Mouse (Mus musculus): Measurements from ENCODE around the gene Lsp1. TPM values are rescaled to one million over a fixed set of nuclear protein-coding genes. Genes with fewer than 3 reads are reported as not detected.

The Lsp1 gene
- polyA plus RNA-seq, 1 experiment from 2014 or later, result 11.1 TPM

DNA sequence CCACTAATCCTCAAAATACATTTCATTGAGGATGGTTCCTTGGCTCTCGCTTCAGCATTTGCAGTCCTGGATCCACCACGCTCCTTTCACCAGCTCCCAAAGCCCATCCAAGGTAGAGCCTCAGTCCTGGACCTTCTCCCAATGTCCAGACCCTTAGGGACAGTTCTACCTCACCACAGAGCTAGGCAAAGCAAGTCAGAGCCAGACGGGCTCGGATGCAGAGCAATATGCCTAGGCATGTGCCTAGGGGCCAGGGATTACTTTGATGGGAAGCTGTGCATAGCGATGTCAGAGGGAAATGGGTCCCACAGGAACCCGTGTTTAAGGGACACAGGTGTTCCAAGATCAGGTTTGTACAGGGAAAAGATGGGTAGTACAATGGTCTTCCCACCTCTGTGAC lies 15.3 kb upstream of the Lsp1 start:
- Histone ChIP-seq H3K4me2 (replicated peaks) (no peak overlapping the region), H3K27ac (replicated peaks) (no peak overlapping the region), H3K36me3 (no peaks in the 10 kb centered on the region), H3K9ac (replicated peaks) (no peak overlapping the region), H3K9me3 (no peaks in the 10 kb centered on the region), H3K27me3 (no peaks in the 10 kb centered on the region; the same call in 1 of the 2 replicates), H3K4me1 (no peaks in the 10 kb centered on the region), H3K4me3 (no peak overlapping the region)
- no peak for ATAC-seq (ENCODE audit: low FRiP score, low read depth)
- 89% methylated on average over 6 of the region's 6 CpGs for WGBS

DNA sequence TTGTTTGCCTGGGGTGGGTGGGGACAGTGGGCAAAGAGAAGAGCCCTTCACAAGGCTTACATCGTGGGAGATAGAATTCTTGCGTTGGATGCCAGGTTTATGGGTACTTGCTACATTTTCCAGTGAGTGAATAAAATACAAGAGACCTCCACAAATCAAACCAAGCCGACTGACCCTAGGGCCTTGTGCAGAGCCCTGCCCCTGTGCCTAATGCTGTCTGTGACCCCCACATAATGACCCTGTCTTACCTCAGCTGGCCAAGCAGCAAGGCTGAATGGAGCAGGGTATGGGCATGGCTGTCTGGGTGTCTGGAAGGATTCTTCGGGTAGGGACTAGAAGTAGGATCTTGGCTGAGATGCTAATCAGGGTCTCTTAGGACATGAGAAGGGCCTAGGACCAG lies 14.3 kb upstream of the Lsp1 start:
- Histone ChIP-seq H3K27me3 (no peaks in the 10 kb centered on the region), H3K4me1 (no peaks in the 10 kb centered on the region), H3K4me2 (replicated peaks) (no peak overlapping the region), H3K9me3 (no peaks in the 10 kb centered on the region), H3K27ac (replicated peaks) (no peak overlapping the region), H3K4me3 (no peak overlapping the region), H3K36me3 (no peaks in the 10 kb centered on the region), H3K9ac (replicated peaks) (no peak overlapping the region)
- no peak for ATAC-seq (ENCODE audit: low FRiP score, low read depth)
- 95% methylated on average over 4 of the region's 4 CpGs for WGBS

DNA sequence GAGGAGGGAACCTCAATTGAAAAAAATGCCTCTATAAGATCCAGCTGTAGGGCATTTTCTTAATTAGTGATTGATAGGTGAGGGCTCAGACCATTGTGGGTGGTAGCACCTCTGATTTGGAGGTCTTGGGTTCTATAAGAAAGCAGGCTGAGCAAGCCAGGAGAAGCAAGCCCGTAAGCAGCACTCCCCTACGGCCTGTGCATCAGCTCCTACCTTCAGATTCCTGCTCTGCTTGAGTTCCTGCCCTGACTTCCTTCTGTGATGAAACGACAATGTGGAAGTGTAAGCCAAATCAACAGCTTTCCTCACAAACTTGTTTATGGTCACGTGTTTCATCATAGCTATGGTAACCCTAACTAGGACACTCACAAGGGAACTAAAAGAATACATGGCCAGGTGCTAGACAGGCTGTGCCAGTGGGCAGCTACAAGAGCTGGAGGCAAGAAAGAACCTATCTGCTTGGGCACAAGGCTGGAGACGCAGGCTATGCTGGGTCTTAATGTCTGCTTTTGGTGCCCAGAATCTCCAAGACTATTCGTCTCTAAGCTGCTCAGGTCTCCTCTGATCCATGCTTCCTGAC lies 11.5 kb upstream of the Lsp1 start:
- Histone ChIP-seq H3K27ac (replicated peaks) (no peak overlapping the region), H3K4me2 (replicated peaks) (no peak overlapping the region), H3K36me3 (no peaks in the 10 kb centered on the region), H3K27me3 (no peaks in the 10 kb centered on the region), H3K4me3 (no peak overlapping the region), H3K9me3 (no peaks in the 10 kb centered on the region), H3K4me1 (no peaks in the 10 kb centered on the region), H3K9ac (replicated peaks) (no peak overlapping the region)
- no peak for ATAC-seq (ENCODE audit: low FRiP score, low read depth)
- WGBS, result 78% methylated on average over 6 of the region's 6 CpGs

DNA sequence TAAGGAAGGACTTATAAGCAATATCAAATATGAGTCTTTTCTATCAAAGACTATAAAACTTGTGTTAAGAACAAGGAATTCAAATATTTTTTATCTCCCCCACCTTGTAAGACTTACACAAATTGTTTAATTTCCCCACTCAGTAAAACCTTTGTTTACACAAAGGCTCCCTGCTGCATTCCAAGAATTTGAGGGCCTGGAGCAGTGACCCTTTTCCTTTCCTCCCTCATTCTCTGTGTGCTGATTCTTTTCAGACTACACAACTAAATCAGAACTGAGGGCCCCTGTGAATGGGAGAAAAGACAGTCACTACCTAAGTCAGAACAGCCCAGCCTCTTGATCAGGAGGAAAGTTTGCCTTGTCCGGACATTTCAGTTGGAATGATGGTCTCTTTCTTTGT lies 5.9 kb upstream of the Lsp1 start:
- H3K36me3 ChIP-seq, result no peaks in the 10 kb centered on the region
- H3K4me2 ChIP-seq (replicated peaks), result no peak overlapping the region
- H3K27ac ChIP-seq (replicated peaks), result no peak overlapping the region
- 15% methylated on average over 1 of the region's 1 CpGs for WGBS
- H3K9me3 ChIP-seq, result no peaks in the 10 kb centered on the region
- no peak for ATAC-seq (ENCODE audit: low FRiP score, low read depth)
- no peak overlapping the region for H3K4me3 ChIP-seq
- peaks cover 20% of the 10 kb centered on the region for H3K4me1 ChIP-seq
- H3K9ac ChIP-seq (replicated peaks), result no peak overlapping the region
- H3K27me3 ChIP-seq, result no peaks in the 10 kb centered on the region

DNA sequence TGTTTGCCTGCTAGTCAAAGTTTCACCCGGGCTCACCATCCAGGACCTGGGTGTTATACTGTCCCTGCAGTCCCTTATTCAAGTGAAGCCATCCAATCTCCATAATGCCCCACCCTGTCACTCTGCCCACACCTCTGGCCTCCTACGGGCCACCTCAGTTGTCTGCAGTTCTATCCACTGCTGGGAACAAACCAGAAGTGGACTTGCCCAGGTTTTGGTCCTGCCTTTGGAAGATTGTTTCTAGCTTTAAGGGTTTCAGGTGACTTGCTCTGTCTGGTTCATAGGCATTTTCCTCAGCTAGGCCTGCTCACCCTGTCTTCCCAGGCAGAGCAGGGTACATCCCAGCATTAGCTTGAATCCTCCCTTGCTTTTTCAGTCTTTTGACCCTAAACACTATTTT lies 5.4 kb upstream of the Lsp1 start:
- H3K9ac ChIP-seq (replicated peaks), result no peak overlapping the region
- no peak overlapping the region for H3K27ac ChIP-seq (replicated peaks)
- ATAC-seq (ENCODE audit: low FRiP score, low read depth), result no peak
- H3K4me3 ChIP-seq, result no peak overlapping the region
- H3K27me3 ChIP-seq, result no peaks in the 10 kb centered on the region
- no peaks in the 10 kb centered on the region for H3K9me3 ChIP-seq
- H3K36me3 ChIP-seq, result no peaks in the 10 kb centered on the region
- H3K4me2 ChIP-seq (replicated peaks), result no peak overlapping the region
- H3K4me1 ChIP-seq, result peaks cover 20% of the 10 kb centered on the region
- WGBS, result 56% methylated on average over 2 of the region's 2 CpGs

- H3K4me3 ChIP-seq, result no peak overlapping the region
- WGBS, result 69% methylated on average over 3 of the region's 3 CpGs
- H3K4me1 ChIP-seq, result peaks cover 20% of the 10 kb centered on the region
- peak overlapping the region; percentile 54 for H3K27ac ChIP-seq (replicated peaks)
- H3K4me2 ChIP-seq (replicated peaks), result no peak overlapping the region
- H3K36me3 ChIP-seq, result no peaks in the 10 kb centered on the region
- H3K27me3 ChIP-seq, result no peaks in the 10 kb centered on the region
- H3K9me3 ChIP-seq, result no peaks in the 10 kb centered on the region
- no peak overlapping the region for H3K9ac ChIP-seq (replicated peaks)
- ATAC-seq (ENCODE audit: low FRiP score, low read depth), result no peak
These were observed 3.8 kb upstream of the Lsp1 start for GRCm38 (mm10) chr7:142456806-142457205.

DNA sequence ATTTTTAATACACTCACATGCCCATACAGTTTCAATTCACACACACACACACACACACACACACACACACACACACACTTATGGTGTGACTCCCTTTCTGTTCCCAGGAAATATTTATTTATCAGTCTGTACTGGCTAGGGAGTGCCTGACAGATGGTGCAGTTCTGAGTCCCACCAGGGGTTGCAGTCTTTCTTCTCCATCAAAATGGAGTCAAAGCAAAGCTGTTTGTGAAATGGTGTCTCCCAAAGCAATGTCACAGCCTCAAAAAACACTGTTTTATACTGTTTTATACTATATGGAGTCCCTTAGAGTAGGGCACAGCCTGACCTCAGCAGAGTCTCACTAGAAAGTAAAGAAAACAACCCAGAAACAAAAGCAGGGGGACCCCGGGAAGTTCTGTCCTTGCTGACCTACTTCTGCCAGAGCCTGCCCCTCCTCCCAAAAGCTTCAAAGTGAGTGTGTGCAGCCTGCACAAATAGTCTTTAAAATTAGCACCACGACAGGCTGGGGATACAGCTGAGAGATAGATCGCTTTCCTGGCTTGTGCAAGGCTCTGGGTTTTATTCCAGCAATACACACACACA lies 3.3 kb upstream of the Lsp1 start:
- WGBS, result 32% methylated on average over 3 of the region's 3 CpGs
- no peak overlapping the region for H3K4me3 ChIP-seq
- H3K9ac ChIP-seq (replicated peaks), result no peak overlapping the region
- H3K27ac ChIP-seq (replicated peaks), result peak overlapping the region; percentile 54
- no peak for ATAC-seq (ENCODE audit: low FRiP score, low read depth)
- no peak overlapping the region for H3K4me2 ChIP-seq (replicated peaks)
- H3K36me3 ChIP-seq, result no peaks in the 10 kb centered on the region
- H3K9me3 ChIP-seq, result no peaks in the 10 kb centered on the region
- H3K4me1 ChIP-seq, result peaks cover 20% of the 10 kb centered on the region
- no peaks in the 10 kb centered on the region for H3K27me3 ChIP-seq

DNA sequence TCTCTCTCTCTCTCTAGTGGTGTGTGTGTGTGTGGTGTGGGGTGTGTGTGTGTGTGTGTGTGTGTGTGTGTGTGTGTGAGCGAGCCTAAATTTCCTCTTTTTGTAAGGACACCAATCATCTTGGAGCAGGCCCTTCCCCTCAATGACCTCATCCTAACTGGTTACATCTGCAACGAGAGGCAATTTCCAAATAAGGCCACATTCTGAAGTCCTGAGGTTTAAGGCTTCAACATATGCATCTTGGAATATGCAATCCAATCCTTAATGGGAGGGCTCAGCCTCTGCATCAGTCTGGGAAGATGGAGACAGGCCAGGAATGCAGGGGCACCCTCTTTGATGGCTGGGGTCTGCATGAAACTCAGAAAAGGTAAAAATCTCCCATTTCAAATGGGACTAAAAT lies 2.6 kb upstream of the Lsp1 start:
- Histone ChIP-seq H3K27me3 (no peaks in the 10 kb centered on the region), H3K4me2 (replicated peaks) (no peak overlapping the region), H3K9ac (replicated peaks) (no peak overlapping the region), H3K4me1 (peaks cover 20% of the 10 kb centered on the region), H3K4me3 (no peak overlapping the region), H3K27ac (replicated peaks) (peak overlapping the region; percentile 54), H3K9me3 (no peaks in the 10 kb centered on the region), H3K36me3 (no peaks in the 10 kb centered on the region)
- 50% methylated on average over 2 of the region's 2 CpGs for WGBS
- ATAC-seq (ENCODE audit: low FRiP score, low read depth), result no peak

DNA sequence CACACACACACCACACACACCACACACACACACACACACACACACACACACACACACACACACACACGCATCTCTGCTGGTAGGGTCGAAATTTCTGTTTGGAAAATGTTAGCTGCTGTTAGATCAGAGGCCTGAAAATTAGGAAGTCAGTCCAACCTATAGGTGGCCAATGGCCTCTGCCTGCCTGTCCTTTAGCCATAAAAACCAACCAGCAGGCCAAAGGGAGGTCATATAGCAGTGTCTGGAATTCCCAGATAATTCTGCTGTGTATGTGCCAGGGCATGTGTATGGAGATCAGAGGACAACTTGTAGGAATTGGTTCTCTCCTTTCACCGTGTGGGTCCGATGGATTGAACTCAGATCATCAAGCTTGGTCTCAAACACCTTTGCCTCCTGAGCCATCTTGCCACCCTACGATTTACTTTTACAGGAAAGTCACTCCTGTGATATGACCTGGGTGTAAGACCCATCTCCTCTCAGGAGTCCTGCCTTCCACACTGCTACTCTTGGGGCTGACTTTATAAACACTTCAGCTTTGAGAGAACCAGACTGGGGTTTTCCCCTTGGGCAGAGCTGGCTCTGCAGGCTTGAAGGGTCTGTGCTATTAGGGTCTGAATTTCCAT lies 1.8 kb upstream of the Lsp1 start:
- Histone ChIP-seq H3K36me3 (no peaks in the 10 kb centered on the region), H3K9me3 (no peaks in the 10 kb centered on the region), H3K4me1 (peaks cover 20% of the 10 kb centered on the region), H3K4me3 (no peak overlapping the region), H3K27me3 (no peaks in the 10 kb centered on the region), H3K4me2 (replicated peaks) (no peak overlapping the region), H3K27ac (replicated peaks) (no peak overlapping the region), H3K9ac (replicated peaks) (no peak overlapping the region)
- no peak for ATAC-seq (ENCODE audit: low FRiP score, low read depth)
- 92% methylated on average over 5 of the region's 5 CpGs for WGBS

GRCm38 (mm10) chr7:142459299-142459691 lies 1.3 kb upstream of the Lsp1 start:
- H3K4me3 ChIP-seq, result no peak overlapping the region
- H3K36me3 ChIP-seq, result no peaks in the 10 kb centered on the region
- H3K4me2 ChIP-seq (replicated peaks), result no peak overlapping the region
- H3K9ac ChIP-seq (replicated peaks), result no peak overlapping the region
- H3K9me3 ChIP-seq, result no peaks in the 10 kb centered on the region
- H3K27me3 ChIP-seq, result no peaks in the 10 kb centered on the region
- no peak overlapping the region for H3K27ac ChIP-seq (replicated peaks)
- ATAC-seq (ENCODE audit: low FRiP score, low read depth), result no peak
- peaks cover 20% of the 10 kb centered on the region for H3K4me1 ChIP-seq
- 97% methylated on average over 2 of the region's 2 CpGs for WGBS

GRCm38 (mm10) chr7:142461446-142461845 lies 837 bp downstream of the Lsp1 start:
- Histone ChIP-seq H3K36me3 (no peaks in the 10 kb centered on the region), H3K27ac (replicated peaks) (no peak overlapping the region), H3K27me3 (no peaks in the 10 kb centered on the region), H3K4me1 (peaks cover 16% of the 10 kb centered on the region), H3K9me3 (no peaks in the 10 kb centered on the region), H3K4me2 (replicated peaks) (no peak overlapping the region), H3K9ac (replicated peaks) (no peak overlapping the region), H3K4me3 (no peak overlapping the region)
- no peak for ATAC-seq (ENCODE audit: low FRiP score, low read depth)
- WGBS, result 93% methylated on average over 2 of the region's 2 CpGs

DNA sequence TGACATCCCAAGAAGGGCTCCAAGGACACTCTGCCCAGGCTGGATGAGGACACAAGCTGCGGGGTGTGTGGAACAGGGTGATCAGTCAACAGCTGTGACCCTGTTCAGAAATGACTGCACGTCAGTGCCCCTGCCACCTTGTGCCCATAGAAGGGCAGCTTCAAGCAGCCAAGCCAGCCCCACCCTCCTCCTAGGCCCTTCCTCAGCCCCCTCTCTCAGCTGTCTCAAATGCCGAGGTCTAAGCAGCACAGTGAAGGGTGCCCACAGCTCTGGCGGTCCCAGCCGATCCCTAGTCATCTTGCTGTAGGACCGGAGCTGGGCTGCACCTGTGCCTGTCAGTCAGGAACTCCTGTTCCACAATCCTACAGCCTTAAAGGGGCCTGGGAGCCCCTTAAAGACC lies 1.6 kb downstream of the Lsp1 start:
- no peak for ATAC-seq (ENCODE audit: low FRiP score, low read depth)
- H3K27ac ChIP-seq (replicated peaks), result no peak overlapping the region
- 87% methylated on average over 6 of the region's 6 CpGs for WGBS

More for the DNA sequence above, 1.6 kb downstream of the Lsp1 start:
- Histone ChIP-seq H3K27me3 (no peaks in the 10 kb centered on the region), H3K36me3 (no peaks in the 10 kb centered on the region), H3K4me3 (no peak overlapping the region), H3K4me2 (replicated peaks) (no peak overlapping the region), H3K9me3 (no peaks in the 10 kb centered on the region), H3K4me1 (peaks cover 8% of the 10 kb centered on the region), H3K9ac (replicated peaks) (no peak overlapping the region)

Measured in midbrain, embryonic 12.5 days (tissue).